Mouse (Mus musculus) G1E (cell line): ENCODE measurements around the gene Pcsk7. TPM values are rescaled to one million over a fixed set of nuclear protein-coding genes. Genes with fewer than 3 reads are reported as not detected.

Source experiments
- ATAC-seq: 2 replicates; pipeline ENCODE4 v1.8.0; 2016; ENCODE audit warnings: mild to moderate bottlenecking; ENCODE audit not compliant: insufficient number of reproducible peaks, poor library complexity, low FRiP score, severe bottlenecking; ENCODE audit errors: extremely low read depth
- DNase-seq: peaks from one replicate; pipeline ENCODE4 v3.0.0; 2012; ENCODE audit warnings: low spot score
- H3K27me3 ChIP-seq: 2 replicates; pipeline ENCODE4 v1.6.1; 2012; ENCODE audit warnings: mild to moderate bottlenecking, low read length, inconsistent platforms; ENCODE audit not compliant: insufficient read depth
- H3K36me3 ChIP-seq: replicated peaks from 2 replicates; pipeline ENCODE3; 2012; ENCODE audit warnings: mild to moderate bottlenecking, inconsistent platforms
- H3K4me1 ChIP-seq: 2 replicates; pipeline ENCODE4 v1.6.1; 2012; ENCODE audit warnings: low read depth, low read length, inconsistent platforms, mixed read lengths; ENCODE audit not compliant: insufficient read depth
- H3K4me3 ChIP-seq: 2 replicates; pipeline ENCODE4 v1.5.1; 2012; ENCODE audit warnings: low read depth, mild to moderate bottlenecking, inconsistent platforms, low read length, moderate library complexity, mixed read lengths
- H3K9me3 ChIP-seq: replicated peaks from 2 replicates; pipeline ENCODE4 v1.6.1; 2012; ENCODE audit warnings: inconsistent platforms
- CTCF ChIP-seq: IDR thresholded peaks from 2 replicates; pipeline ENCODE4 v1.5.1; 2012; ENCODE audit warnings: low read depth, low read length, inconsistent platforms, mixed read lengths
- GATA1 ChIP-seq: IDR thresholded peaks from 2 replicates; pipeline ENCODE4 v1.6.1; 2012; ENCODE audit warnings: borderline replicate concordance, low read length, inconsistent platforms, mixed read lengths
- GATA2 ChIP-seq: IDR thresholded peaks from 2 replicates; pipeline ENCODE4 v1.6.1; 2012; ENCODE audit warnings: low read depth, low read length, inconsistent platforms, borderline replicate concordance
- POLR2AphosphoS5 ChIP-seq: IDR thresholded peaks from 2 replicates; pipeline ENCODE4 v1.6.1; 2012; ENCODE audit warnings: low read depth, low read length, inconsistent platforms; ENCODE audit not compliant: insufficient replicate concordance
- TAL1 ChIP-seq: conservative IDR thresholded peaks from 2 replicates; pipeline ENCODE4 v1.6.1; 2012; ENCODE audit warnings: low read depth, low read length, inconsistent platforms, mixed read lengths
- polyA plus RNA-seq: library from polyadenylated mRNA; stranded (reverse); fragments of >175 nt; gene quantifications from 2 replicates; pipeline ENCODE4 v1.2.3, GENCODE M21; 2012
- total RNA-seq, 2 experiments: library from RNA; stranded (forward) in 1 of 2; stranded (reverse) in 1 of 2; fragments of 200-1000 nt in 1 of 2; fragments of >200 nt in 1 of 2; fragmentation: Nextera tagmentation in 1 of 2; gene quantifications; 2 replicates each; pipeline ENCODE4 v1.2.3; 2014 to 2017

Pcsk7 gene
- total and polyA plus RNA-seq, 3 experiments = 6.3 to 11.8 (median 7.1) TPM

- TF ChIP-seq GATA1 (no peak), CTCF (no peak), TAL1 (no peak), POLR2AphosphoS5 (no peak), GATA2 (no peak)
- Histone ChIP-seq H3K4me3 (no peak overlapping the region), H3K27me3 (0 out of 2 replicates have a peak, but pooled peaks cover 2% of the 10 kb centered on the region), H3K4me1 (peaks cover 14% of the 10 kb centered on the region), H3K9me3 (no peaks in the 10 kb centered on the region), H3K36me3 (peaks cover 56% of the 10 kb centered on the region)
- no peak for ATAC-seq
- no peak for DNase-seq
These were observed 31.8 kb downstream of the Pcsk7 start for GRCm38 (mm10) chr9:45938088-45938487.

- DNase-seq (no peak), ATAC-seq (no peak)
- peaks cover 20% of the 10 kb centered on the region for H3K4me1 ChIP-seq
- no peak for TF ChIP-seq CTCF
- TF ChIP-seq GATA1 = no peak
- no peak for TF ChIP-seq TAL1
- no peak for TF ChIP-seq GATA2
- TF ChIP-seq POLR2AphosphoS5 = no peak
- peaks cover 65% of the 10 kb centered on the region for H3K36me3 ChIP-seq
- no peaks in the 10 kb centered on the region for H3K9me3 ChIP-seq
- no peak overlapping the region for H3K4me3 ChIP-seq
- 0 out of 2 replicates have a peak, but pooled peaks cover 2% of the 10 kb centered on the region for H3K27me3 ChIP-seq
These were observed 32.8 kb downstream of the Pcsk7 start for GRCm38 (mm10) chr9:45938952-45939637.

GRCm38 (mm10) chr9:45939794-45940193 lies 33.5 kb downstream of the Pcsk7 start:
- Histone ChIP-seq H3K4me3 (no peak overlapping the region), H3K27me3 (no peaks in the 10 kb centered on the region), H3K9me3 (no peaks in the 10 kb centered on the region), H3K4me1 (peaks cover 26% of the 10 kb centered on the region), H3K36me3 (peaks cover 72% of the 10 kb centered on the region)
- no peak for TF ChIP-seq GATA2
- TF ChIP-seq GATA1 = no peak
- DNase-seq = no peak
- ATAC-seq = no peak

GRCm38 (mm10) chr9:45941329-45941888 lies 35.1 kb downstream of the Pcsk7 start:
- DNase-seq = no peak
- Histone ChIP-seq H3K4me1 (peaks cover 26% of the 10 kb centered on the region), H3K36me3 (peaks cover 89% of the 10 kb centered on the region)

GRCm38 (mm10) chr9:45942464-45942863 lies 36.2 kb downstream of the Pcsk7 start:
- Histone ChIP-seq H3K36me3 (peaks cover 97% of the 10 kb centered on the region), H3K4me1 (peaks cover 26% of the 10 kb centered on the region), H3K9me3 (no peaks in the 10 kb centered on the region), H3K27me3 (no peaks in the 10 kb centered on the region), H3K4me3 (no peak overlapping the region)
- no peak for DNase-seq
- no peak for ATAC-seq
- TF ChIP-seq GATA2 (no peak), TAL1 (no peak), CTCF (no peak), GATA1 (no peak)

More at GRCm38 (mm10) chr9:45941329-45941888, 35.1 kb downstream of the Pcsk7 start:
- no peak for TF ChIP-seq POLR2AphosphoS5
- TF ChIP-seq TAL1 = no peak
- TF ChIP-seq CTCF = no peak
- TF ChIP-seq GATA1 = no peak
- TF ChIP-seq GATA2 = no peak
- no peak for ATAC-seq
- no peak overlapping the region for H3K4me3 ChIP-seq
- no peaks in the 10 kb centered on the region for H3K9me3 ChIP-seq
- H3K27me3 ChIP-seq = no peaks in the 10 kb centered on the region

GRCm38 (mm10) chr9:45942916-45943315 lies 36.6 kb downstream of the Pcsk7 start:
- H3K36me3 ChIP-seq = peaks cover 97% of the 10 kb centered on the region
- peaks cover 26% of the 10 kb centered on the region for H3K4me1 ChIP-seq
- H3K4me3 ChIP-seq = no peak overlapping the region
- no peak for TF ChIP-seq POLR2AphosphoS5
- TF ChIP-seq TAL1 = no peak
- TF ChIP-seq GATA2 = no peak
- TF ChIP-seq CTCF = no peak
- TF ChIP-seq GATA1 = no peak
- no peak for ATAC-seq
- H3K27me3 ChIP-seq = no peaks in the 10 kb centered on the region
- no peaks in the 10 kb centered on the region for H3K9me3 ChIP-seq
- DNase-seq = no peak
